Mouse (Mus musculus) cerebellum, postnatal 36 days (tissue): ENCODE measurements around the gene Anxa9.
"Not testable (repeated sequence)": the region's sequence is repeated elsewhere in the genome, so short reads cannot be mapped to it uniquely, and the experiment has no call there.

ENCODE experiments used
- DNase-seq, 2 experiments: peaks; one replicate each; pipeline ENCODE4 v3.0.0; 2021 to 2022; ENCODE audit warnings: mixed read lengths in 2 of 2

Anxa9 gene

DNA sequence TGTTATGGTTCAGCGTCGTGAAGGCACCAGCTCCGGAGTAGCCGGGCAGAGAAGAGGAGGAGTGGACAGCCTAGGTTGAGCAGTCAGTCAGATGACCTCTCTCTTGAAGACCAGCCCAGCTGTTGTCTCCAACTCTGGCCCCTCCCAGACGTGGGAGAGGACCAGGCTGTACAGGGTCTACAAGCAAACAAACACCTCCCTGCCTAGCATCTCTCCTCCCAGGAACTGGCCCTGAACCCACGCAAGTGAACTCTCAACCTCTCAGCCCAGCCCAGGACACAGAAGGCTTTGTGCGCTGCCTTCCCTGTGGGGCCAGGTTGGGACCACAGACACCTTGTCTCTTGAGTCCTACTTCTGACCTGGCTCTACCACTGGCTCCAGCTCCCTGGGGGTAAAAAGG is at the start of gene Anxa9:
TSS of gene Anxa9 (minus strand) at position 77 of the 400 bp plus-strand sequence.
- DNase-seq = no peak

GRCm38 (mm10) chr3:95355911-95356544 is 49.1 kb upstream of the Anxa9 start:
- not testable (repeated sequence) for DNase-seq

GRCm38 (mm10) chr3:95349491-95349890 is 42.5 kb upstream of the Anxa9 start:
- DNase-seq = no peak

- DNase-seq = not testable (repeated sequence)
These were observed 41.4 kb upstream of the Anxa9 start for GRCm38 (mm10) chr3:95348343-95348742.

- DNase-seq = no peak
These were observed 39.5 kb upstream of the Anxa9 start for GRCm38 (mm10) chr3:95346454-95346853.

GRCm38 (mm10) chr3:95343356-95344000 is 36.5 kb upstream of the Anxa9 start:
- DNase-seq = not testable (repeated sequence)

DNA sequence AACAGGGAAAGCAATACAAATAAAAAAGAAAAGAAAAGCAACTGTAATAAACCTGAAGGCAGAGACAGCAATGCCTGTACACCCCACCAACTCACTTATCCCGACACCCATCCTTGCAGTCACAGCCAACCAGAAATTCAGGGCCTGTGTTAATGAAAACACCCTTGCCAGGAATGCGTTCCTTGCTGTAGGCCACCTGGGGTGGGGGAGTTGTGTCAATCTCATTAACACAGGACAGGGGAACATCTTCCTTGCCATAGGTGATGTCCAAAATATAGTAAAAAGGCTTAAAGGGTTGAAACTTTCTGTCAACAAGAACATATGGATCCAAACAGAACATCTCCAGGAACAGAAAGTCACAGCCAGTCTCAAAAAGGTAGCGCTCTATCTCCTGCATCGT is 31.3 kb upstream of the Anxa9 start:
- DNase-seq = no peak

DNA sequence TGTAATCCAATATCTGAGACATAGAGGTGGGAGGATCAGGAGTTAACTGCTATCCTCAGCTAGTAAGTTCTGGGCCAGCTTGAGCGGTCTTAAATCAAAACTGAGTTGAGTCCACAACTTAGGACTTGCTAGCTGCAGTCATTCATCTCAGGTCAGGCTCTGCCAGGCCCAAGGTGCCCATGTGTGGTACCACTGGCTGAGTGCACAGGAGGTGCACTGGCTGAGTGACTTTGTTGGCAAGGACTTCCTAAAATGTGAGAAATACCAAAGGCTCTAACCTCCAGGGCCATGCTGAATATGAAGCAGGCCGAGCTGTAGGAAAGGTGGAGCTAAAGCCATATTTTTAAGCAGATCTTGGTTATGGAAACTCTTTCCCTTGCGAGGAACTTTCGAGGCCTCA is 30.4 kb upstream of the Anxa9 start:
- DNase-seq = no peak

- no peak for DNase-seq
These were observed 24.6 kb upstream of the Anxa9 start for GRCm38 (mm10) chr3:95331528-95331927.

- no peak for DNase-seq
These were observed 21.9 kb upstream of the Anxa9 start for GRCm38 (mm10) chr3:95328803-95329404.

DNA sequence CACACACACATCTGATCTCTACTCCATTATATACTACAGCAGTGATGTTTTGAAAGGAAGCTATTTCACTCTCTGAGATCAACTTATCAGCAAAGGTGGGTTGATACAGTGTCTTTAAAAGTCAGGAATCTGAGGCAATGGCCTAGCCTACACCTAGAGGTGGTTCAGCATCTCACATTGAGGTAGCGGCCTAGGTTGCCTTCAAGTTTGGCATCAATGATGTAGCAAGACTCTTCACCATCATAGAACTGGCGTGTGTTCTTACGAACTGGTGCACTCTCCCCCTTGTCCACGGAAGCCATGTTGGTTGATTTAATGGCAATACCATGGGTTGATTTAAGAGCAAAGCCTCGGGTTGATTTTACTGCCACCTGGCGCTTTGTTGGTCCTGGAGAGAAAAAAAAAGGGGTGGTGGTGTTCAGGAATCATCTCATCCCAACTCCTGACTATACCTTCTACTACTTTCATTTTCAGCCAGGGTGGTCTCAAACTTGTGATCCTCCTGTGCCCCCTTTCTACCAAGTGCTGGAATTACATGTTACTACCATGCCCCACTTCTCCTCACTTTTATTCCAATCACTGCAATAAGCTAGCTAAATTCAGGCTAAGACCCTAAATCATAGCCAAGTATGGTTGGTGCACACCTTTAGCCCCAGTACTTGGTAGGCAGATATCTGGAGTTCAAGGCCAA is 17.6 kb upstream of the Anxa9 start:
- DNase-seq = no peak

DNA sequence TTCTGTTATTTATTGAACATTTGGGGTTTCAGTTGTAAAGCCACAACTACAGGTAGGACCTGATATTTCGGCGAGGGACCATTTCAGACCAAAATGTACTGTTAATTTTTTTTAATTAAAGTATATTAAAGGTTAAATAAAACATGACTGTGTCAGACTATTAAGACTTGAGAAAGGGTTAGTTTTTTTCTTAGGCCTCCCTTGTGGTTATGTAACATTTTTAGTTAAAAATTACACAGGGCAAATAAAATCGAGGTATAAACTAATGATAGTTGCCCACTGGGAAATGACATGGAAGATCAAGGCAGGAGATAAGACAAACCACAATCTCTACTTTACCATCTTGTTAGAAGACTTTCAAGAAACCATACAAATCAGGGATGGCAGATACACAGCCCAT is 16.5 kb upstream of the Anxa9 start:
- no peak for DNase-seq

DNA sequence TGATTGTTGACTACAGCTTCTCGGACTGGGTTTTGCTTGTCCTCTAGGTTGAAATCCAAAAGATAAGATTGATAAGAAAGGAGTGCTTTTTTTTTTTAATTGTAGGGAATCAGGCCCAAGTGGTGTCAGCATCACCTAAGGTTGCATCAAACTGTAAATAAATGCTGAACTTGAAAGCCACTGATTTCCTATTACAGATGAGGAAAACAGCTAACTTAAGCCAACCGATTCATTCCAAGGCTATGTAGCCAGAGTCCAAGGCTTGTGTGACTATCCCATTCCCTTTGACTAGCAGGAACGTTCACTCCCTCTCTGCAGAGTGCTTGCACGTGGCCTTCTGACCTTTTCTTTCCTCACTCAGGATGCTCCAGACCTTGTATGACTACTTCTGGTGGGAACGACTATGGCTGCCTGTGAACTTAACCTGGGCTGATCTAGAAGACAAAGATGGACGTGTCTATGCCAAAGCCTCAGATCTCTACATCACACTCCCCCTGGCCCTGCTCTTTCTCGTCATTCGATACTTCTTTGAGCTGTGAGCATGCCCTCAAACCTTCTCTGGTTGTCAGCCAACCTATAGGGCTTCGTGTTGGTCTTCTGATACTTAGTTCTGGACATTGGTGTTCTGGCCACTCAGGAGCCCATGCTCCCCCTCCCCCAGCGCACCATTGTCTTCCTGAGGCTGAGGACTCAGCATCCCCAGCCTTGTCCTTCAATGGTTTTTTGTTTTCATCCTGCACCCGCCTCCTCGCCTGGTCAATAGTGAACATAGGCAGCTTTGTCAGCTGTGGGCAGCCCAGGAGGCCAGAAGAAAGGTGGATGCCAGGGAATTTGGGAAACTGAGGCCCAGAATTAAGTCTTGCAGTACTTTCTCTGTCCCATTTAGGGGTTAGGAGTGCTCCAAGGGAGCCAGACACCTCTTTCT is 13.0 kb upstream of the Anxa9 start:
- no peak for DNase-seq

DNA sequence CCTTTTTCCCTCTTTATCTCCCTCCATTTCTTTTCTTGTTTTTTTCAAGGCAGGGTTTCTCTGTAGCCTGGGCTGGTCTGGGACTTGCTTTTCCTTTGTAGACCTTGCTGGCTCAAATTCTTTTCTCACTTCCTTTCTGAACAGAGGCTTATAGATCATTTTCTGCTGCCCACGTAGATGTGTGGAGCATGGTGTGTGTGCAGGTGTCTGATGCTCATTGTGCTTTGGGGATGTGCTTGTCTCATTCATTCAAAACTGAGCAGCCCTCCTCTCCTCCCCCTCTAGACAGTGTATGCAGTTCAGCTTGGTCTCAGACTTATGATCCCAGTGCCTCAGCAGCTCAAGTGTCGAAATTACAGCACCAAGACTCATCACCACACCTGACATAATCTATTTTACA is 12.1 kb upstream of the Anxa9 start:
- DNase-seq = no peak

DNA sequence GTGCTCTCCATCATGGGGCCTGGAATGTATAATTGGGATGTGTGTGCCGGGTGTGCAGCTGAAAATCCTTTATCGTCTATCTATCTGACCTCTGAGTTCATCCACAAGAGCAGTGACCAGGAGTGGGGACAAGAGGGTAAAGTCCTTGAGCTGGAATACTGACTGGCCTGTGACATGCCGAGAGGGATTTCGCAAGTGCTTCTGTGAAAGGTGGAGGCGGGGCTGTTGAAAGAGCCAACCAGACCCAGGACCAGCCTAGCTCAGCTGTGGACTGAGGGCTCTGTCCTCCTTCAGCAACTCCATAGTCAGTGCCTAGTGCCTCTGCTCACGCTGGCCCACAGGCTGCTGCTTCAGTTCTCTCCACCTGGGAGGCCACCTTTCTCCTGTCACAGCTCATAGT is 11.6 kb upstream of the Anxa9 start:
- no peak for DNase-seq

GRCm38 (mm10) chr3:95317414-95318080 is 10.6 kb upstream of the Anxa9 start:
- peak; percentile 54 to 57 for DNase-seq

GRCm38 (mm10) chr3:95315844-95316550 is 9.0 kb upstream of the Anxa9 start:
- DNase-seq = no peak

GRCm38 (mm10) chr3:95315094-95315843 is 8.3 kb upstream of the Anxa9 start:
- peak; percentile 71 for DNase-seq

GRCm38 (mm10) chr3:95314486-95315093 is 7.6 kb upstream of the Anxa9 start, which contains the start of gene Cers2:
Gene Cers2, plus strand, starts transcription at chr3:95314791.
- DNase-seq = no peak

DNA sequence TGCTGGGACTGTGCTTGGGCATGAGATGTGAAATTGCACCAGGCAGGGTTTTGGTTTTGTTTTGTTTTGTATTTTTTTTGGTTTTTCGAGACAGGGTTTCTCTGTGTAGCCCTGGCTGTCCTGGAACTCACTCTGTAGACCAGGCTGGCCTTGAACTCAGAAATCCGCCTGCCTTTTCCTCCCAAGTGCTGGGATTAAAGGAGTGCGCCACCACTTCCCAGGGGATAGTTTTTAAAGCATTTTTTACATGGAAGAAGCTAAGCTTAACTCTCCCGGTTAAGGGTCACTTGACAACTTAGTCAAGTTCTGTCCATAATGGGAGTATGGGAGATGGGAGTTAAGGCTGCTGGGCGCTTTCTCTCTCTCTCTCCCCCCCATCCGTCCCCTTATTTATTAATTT is 7.1 kb upstream of the Anxa9 start:
- no peak for DNase-seq
